Mouse (Mus musculus) liver, embryonic 15.5 days (tissue): ENCODE results near the gene Trim46. TPM values are rescaled to one million over a fixed set of nuclear protein-coding genes. Genes with fewer than 3 reads are reported as not detected.
A peak's percentile ranks its signal among the peaks of the same experiment; 100 is the strongest.

ENCODE experiments used
- ATAC-seq: fragments of 200-750 bp; cut with Nextera tagmentation; 2 replicates; pipeline ENCODE4 v1.8.0; 2017; ENCODE audit warnings: moderate number of reproducible peaks, mild to moderate bottlenecking, moderate library complexity; ENCODE audit not compliant: insufficient read depth
- H3K27ac ChIP-seq: fragments of 300-500 bp; sonication (generic); replicated peaks from 2 replicates; pipeline ENCODE4 v1.5.1; 2015; ENCODE audit warnings: mild to moderate bottlenecking, inconsistent platforms
- H3K27me3 ChIP-seq: fragments of 300-500 bp; sonication (generic); 2 replicates; pipeline ENCODE4 v1.6.1; 2015; ENCODE audit warnings: mild to moderate bottlenecking, inconsistent platforms
- H3K36me3 ChIP-seq: fragments of 300-500 bp; sonication (generic); replicated peaks from 2 replicates; pipeline ENCODE4 v1.6.1; 2015; ENCODE audit warnings: moderate library complexity, mild to moderate bottlenecking, inconsistent platforms
- H3K4me1 ChIP-seq: fragments of 300-500 bp; sonication (generic); replicated peaks from 2 replicates; pipeline ENCODE4 v1.6.1; 2015; ENCODE audit warnings: inconsistent platforms
- H3K4me2 ChIP-seq: fragments of 300-500 bp; sonication (generic); 2 replicates; pipeline ENCODE4 v1.6.1; 2015; ENCODE audit warnings: moderate library complexity, mild to moderate bottlenecking, inconsistent platforms
- H3K4me3 ChIP-seq: fragments of 300-500 bp; sonication (generic); replicated peaks from 2 replicates; pipeline ENCODE4 v1.5.1; 2015; ENCODE audit warnings: mild to moderate bottlenecking, inconsistent platforms
- H3K9ac ChIP-seq: fragments of 300-500 bp; sonication (generic); 2 replicates; pipeline ENCODE4 v1.6.1; 2015; ENCODE audit warnings: moderate library complexity, mild to moderate bottlenecking, inconsistent platforms
- H3K9me3 ChIP-seq: fragments of 300-500 bp; sonication (generic); replicated peaks from 2 replicates; pipeline ENCODE4 v1.6.1; 2016; ENCODE audit warnings: inconsistent platforms
- WGBS: fragments of 180-500 bp; shearing (Covaris S2); methylation state at CpG from one replicate; pipeline ENCODE4 v1.1.7; 2015; ENCODE audit warnings: mixed read lengths; ENCODE audit not compliant: insufficient replicate concordance; 5-methylcytosine and 5-hydroxymethylcytosine counted together
- microRNA counts: library from miRNA; unstranded; fragments of <30 nt; microRNA quantifications from one replicate; lab custom pipeline; 2016
- microRNA-seq: library from miRNA; unstranded; fragments of <30 nt; microRNA quantifications from one replicate; pipeline ENCODE4, GENCODE M21; 2016
- polyA plus RNA-seq: library from polyadenylated mRNA; unstranded; fragments of >200 nt; fragmentation: Nextera tagmentation; extraction: Ambion mirVana; gene quantifications from 2 replicates; pipeline ENCODE4 v1.2.1, GENCODE M21; 2015

Gene Trim46
- polyA plus RNA-seq, 1 experiment from 2014 or later, result 0.23 TPM

DNA sequence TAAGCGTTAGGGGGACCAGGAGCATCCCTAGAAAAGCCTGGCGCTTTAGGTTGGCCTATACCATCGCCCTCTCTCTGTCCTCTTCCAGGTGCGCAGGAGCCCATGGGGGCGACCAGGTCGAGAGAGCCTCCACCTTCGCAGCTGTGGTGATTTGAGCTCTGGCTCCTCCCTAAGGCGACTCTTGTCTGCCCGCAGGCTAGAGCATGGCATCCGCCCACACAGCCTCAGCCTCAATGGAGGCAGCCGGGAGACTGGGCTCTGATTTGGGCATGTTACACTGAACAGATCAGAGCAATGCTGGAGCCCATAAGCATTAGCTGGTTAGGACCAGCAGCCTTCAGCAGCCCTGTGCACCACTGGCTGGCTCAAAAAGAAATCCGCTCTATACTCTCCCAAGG is 57.6 kb downstream of the Trim46 start:
- Histone ChIP-seq H3K4me2 (no peak overlapping the region), H3K4me1 (peaks cover 16% of the 10 kb centered on the region)
- WGBS, result 64% methylated on average over 12 of the region's 12 CpGs

DNA sequence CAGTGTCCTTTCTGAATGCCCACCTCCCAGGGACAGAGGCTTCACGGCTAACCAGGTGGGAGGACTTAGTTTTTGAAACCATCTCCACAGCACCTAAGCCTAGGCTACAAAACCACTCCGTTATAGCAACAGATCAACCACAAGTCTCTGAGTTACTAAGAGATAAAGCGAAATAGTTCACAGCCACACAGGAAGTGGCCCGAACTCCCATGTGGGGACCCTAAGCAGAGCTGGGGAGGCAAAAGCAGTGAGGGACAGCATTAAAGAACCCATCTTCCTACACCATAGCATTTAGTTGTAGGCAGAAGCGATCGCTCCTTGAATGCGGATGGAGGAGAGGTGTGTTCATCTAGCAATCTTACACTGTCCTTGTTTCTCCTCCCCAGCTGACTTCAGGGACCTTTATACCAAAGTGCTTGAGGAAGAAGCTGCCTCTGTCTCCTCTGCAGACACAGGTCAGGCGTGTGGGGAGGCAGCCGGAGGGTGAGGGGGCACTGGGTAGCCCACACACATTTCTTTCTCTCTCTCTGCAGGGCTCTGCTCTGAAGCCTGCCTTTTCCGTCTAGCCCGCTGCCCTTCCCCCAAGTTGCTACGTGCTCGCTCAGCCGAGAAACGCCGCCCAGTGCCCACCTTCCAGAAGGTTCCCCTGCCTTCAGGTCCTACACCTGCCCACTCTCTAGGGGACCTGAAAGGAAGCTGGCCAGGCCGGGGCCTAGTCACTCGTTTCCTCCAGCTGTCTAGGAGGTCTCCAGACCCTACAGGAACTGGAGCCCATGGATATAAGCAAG is 58.2 kb downstream of the Trim46 start:
- Histone ChIP-seq H3K4me1 (peaks cover 22% of the 10 kb centered on the region), H3K27me3 (peaks cover 12% of the 10 kb centered on the region; the same call in 1 of the 2 replicates), H3K9ac (no peak overlapping the region), H3K27ac (no peak overlapping the region), H3K9me3 (no peaks in the 10 kb centered on the region), H3K4me2 (no peak overlapping the region), H3K36me3 (no peaks in the 10 kb centered on the region), H3K4me3 (no peak overlapping the region)
- ATAC-seq, result no peak
- 57% methylated on average over 18 of the region's 18 CpGs for WGBS

More for the DNA sequence above, 57.6 kb downstream of the Trim46 start:
- Histone ChIP-seq H3K4me3 (no peak overlapping the region), H3K9ac (no peak overlapping the region), H3K9me3 (no peaks in the 10 kb centered on the region), H3K27ac (no peak overlapping the region), H3K27me3 (peaks cover 12% of the 10 kb centered on the region; the same call in 1 of the 2 replicates), H3K36me3 (no peaks in the 10 kb centered on the region)
- ATAC-seq, result no peak

DNA sequence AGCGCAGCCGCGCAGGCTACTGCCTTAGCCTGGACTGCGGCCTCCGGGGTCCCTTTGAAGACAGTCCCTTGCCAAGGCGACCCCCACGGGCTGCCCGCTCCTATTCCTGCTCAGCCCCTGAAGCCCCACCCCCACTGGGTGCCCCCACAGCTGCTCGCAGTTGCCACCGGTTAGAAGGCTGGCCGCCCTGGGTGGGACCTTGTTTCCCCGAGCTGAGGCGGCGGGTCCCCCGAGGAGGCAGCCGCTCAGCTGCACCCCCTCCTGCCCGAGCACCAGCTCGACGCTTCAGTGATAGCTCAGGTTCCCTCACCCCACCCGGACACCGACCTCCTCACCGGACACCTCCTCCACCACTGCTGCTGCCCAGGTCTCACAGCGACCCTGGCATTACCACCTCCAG is 58.9 kb downstream of the Trim46 start:
- H3K27ac ChIP-seq, result no peak overlapping the region
- H3K4me1 ChIP-seq, result peaks cover 28% of the 10 kb centered on the region
- WGBS, result 51% methylated on average over 23 of the region's 23 CpGs
- no peak for ATAC-seq
- H3K36me3 ChIP-seq, result peaks cover 6% of the 10 kb centered on the region
- H3K4me3 ChIP-seq, result no peak overlapping the region
- H3K4me2 ChIP-seq, result no peak overlapping the region
- H3K9me3 ChIP-seq, result no peaks in the 10 kb centered on the region
- peaks cover 12% of the 10 kb centered on the region; the same call in 1 of the 2 replicates for H3K27me3 ChIP-seq
- no peak overlapping the region for H3K9ac ChIP-seq

MicroRNAs encoded within 50 kb of the gene (microRNA counts, 519-probe panel; counts per million panel counts)
- microRNA mmu-miR-92b (lab: Ali Mortazavi, UCI), result not detected

Small RNA genes lying within 50 kb of the gene (microRNA-seq; reads per million reads assigned to microRNA genes)
- gene Mir92b, result 69.8 reads per million, percentile 50 among the genes with 10 or more reads in this experiment

Other genes starting within 250 kb of the Trim46 start
- gene Rusc1, start 153.0 kb downstream of the Trim46 start, polyA plus RNA-seq, result 3.0 and 4.0 TPM in 2 replicates
- not detected in 2 replicates for gene Gm43738, start 145.2 kb downstream of the Trim46 start, polyA plus RNA-seq
- 339 and 359 TPM in 2 replicates for gene Fdps, start 144.3 kb downstream of the Trim46 start, polyA plus RNA-seq
- 102 and 104 TPM in 2 replicates for gene Pklr, start 110.2 kb downstream of the Trim46 start, polyA plus RNA-seq
- 0.43 and 0.45 TPM in 2 replicates for gene Hcn3, start 86.1 kb downstream of the Trim46 start, polyA plus RNA-seq
- gene Clk2, start 81.5 kb downstream of the Trim46 start, polyA plus RNA-seq, result 8.5 and 10.1 TPM in 2 replicates
- gene Scamp3, start 68.8 kb downstream of the Trim46 start, polyA plus RNA-seq, result 53.0 and 53.7 TPM in 2 replicates
- gene Fam189b, start 63.2 kb downstream of the Trim46 start, polyA plus RNA-seq, result 2.4 and 2.9 TPM in 2 replicates
- gene Gba, start 43.4 kb downstream of the Trim46 start, polyA plus RNA-seq, result 26.1 and 26.2 TPM in 2 replicates
- 1.5 and 2.1 TPM in 2 replicates for gene Thbs3, start 31.1 kb downstream of the Trim46 start, polyA plus RNA-seq
- gene Mtx1, start 19.2 kb downstream of the Trim46 start, polyA plus RNA-seq, result 103 and 104 TPM in 2 replicates
- 0.50 TPM in 1 of 2 replicates, not detected in the other for gene Muc1, start 17.3 kb downstream of the Trim46 start, polyA plus RNA-seq
- gene Krtcap2, start 343 bp downstream of the Trim46 start, polyA plus RNA-seq, result 116 and 126 TPM in 2 replicates
- gene Dpm3, start 13.0 kb upstream of the Trim46 start, polyA plus RNA-seq, result 45.4 and 54.4 TPM in 2 replicates
- gene Slc50a1, start 24.3 kb upstream of the Trim46 start, polyA plus RNA-seq, result 17.5 and 17.8 TPM in 2 replicates
- gene Efna1, start 34.8 kb upstream of the Trim46 start, polyA plus RNA-seq, result 8.9 and 11.2 TPM in 2 replicates
- gene Efna3, start 76.7 kb upstream of the Trim46 start, polyA plus RNA-seq, result 0.18 and 0.58 TPM in 2 replicates
- 0.24 and 0.48 TPM in 2 replicates for gene Efna4, start 91.7 kb upstream of the Trim46 start, polyA plus RNA-seq
- 8.8 and 12.7 TPM in 2 replicates for gene Adam15, start 103.7 kb upstream of the Trim46 start, polyA plus RNA-seq
- gene Dcst2, start 115.7 kb upstream of the Trim46 start, polyA plus RNA-seq, result 0.06 and 0.07 TPM in 2 replicates
- gene Dcst1, start 118.9 kb upstream of the Trim46 start, polyA plus RNA-seq, result 0.05 TPM in 1 of 2 replicates, not detected in the other
- 2.3 and 3.3 TPM in 2 replicates for gene Zbtb7b, start 148.5 kb upstream of the Trim46 start, polyA plus RNA-seq
- gene Lenep, start 156.5 kb upstream of the Trim46 start, polyA plus RNA-seq, result not detected in 2 replicates
- 14.3 and 16.4 TPM in 2 replicates for gene Flad1, start 165.6 kb upstream of the Trim46 start, polyA plus RNA-seq
- gene Cks1b, start 172.1 kb upstream of the Trim46 start, polyA plus RNA-seq, result 210 and 229 TPM in 2 replicates
- gene Shc1, start 172.1 kb upstream of the Trim46 start, polyA plus RNA-seq, result 44.8 and 50.6 TPM in 2 replicates
- gene Pygo2, start 183.9 kb upstream of the Trim46 start, polyA plus RNA-seq, result 10.1 and 10.6 TPM in 2 replicates
- 7.4 and 8.1 TPM in 2 replicates for gene Pbxip1, start 190.4 kb upstream of the Trim46 start, polyA plus RNA-seq
- gene Pmvk, start 208.2 kb upstream of the Trim46 start, polyA plus RNA-seq, result 35.7 and 38.4 TPM in 2 replicates